Mouse (Mus musculus) heart, adult 9 months (tissue): Measurements from ENCODE around the gene Fbxo28.

ENCODE experiments used
- DNase-seq, 2 experiments: peaks; one replicate each; pipeline ENCODE4 v3.0.0; 2022; ENCODE audit warnings: low spot score in 2 of 2

Fbxo28 gene

GRCm38 (mm10) chr1:182288601-182289000 lies 52.8 kb downstream of the Fbxo28 start:
- DNase-seq: no peak

GRCm38 (mm10) chr1:182287781-182288180 lies 53.6 kb downstream of the Fbxo28 start:
- peak in 1 of 2 experiments; percentile 7 for DNase-seq

- no peak for DNase-seq
These were observed 56.6 kb downstream of the Fbxo28 start for GRCm38 (mm10) chr1:182284795-182285194.

GRCm38 (mm10) chr1:182283231-182283630 lies 58.2 kb downstream of the Fbxo28 start:
- peak; percentile 30 to 48 for DNase-seq

- peak; percentile 96 to 98 for DNase-seq
These were observed 59.0 kb downstream of the Fbxo28 start, which contains the start of gene Degs1 for GRCm38 (mm10) chr1:182282091-182283075. Gene Degs1, minus strand, starts transcription at chr1:182282804.

- DNase-seq: peak in 1 of 2 experiments; percentile 5
These were observed 60.1 kb downstream of the Fbxo28 start for GRCm38 (mm10) chr1:182281251-182281711.

- DNase-seq: no peak
These were observed 60.9 kb downstream of the Fbxo28 start for GRCm38 (mm10) chr1:182280577-182280976.

- peak in 1 of 2 experiments; percentile 7 for DNase-seq
These were observed 61.4 kb downstream of the Fbxo28 start for GRCm38 (mm10) chr1:182280046-182280445.

- DNase-seq: no peak
These were observed 62.0 kb downstream of the Fbxo28 start for GRCm38 (mm10) chr1:182279436-182279835.

GRCm38 (mm10) chr1:182275109-182275508 lies 66.3 kb downstream of the Fbxo28 start:
- DNase-seq: no peak

- no peak for DNase-seq
These were observed 69.8 kb downstream of the Fbxo28 start for GRCm38 (mm10) chr1:182271632-182272031.

- no peak for DNase-seq
These were observed 70.3 kb downstream of the Fbxo28 start for GRCm38 (mm10) chr1:182271130-182271529.

GRCm38 (mm10) chr1:182268317-182268716 lies 73.1 kb downstream of the Fbxo28 start:
- DNase-seq: no peak

GRCm38 (mm10) chr1:182266028-182266525 lies 75.4 kb downstream of the Fbxo28 start:
- DNase-seq: no peak
